Mouse (Mus musculus) thymus, postnatal 25 days (tissue): ENCODE measurements around the gene Cab39.
A peak's percentile ranks its signal among the peaks of the same experiment; 100 is the strongest.

Experiments
- DNase-seq: peaks from one replicate; pipeline ENCODE4 v3.0.0; 2022

The Cab39 gene

GRCm38 (mm10) chr1:85850851-85851250 is 57.6 kb downstream of the Cab39 start:
- no peak for DNase-seq

GRCm38 (mm10) chr1:85852996-85853689 is 59.9 kb downstream of the Cab39 start:
- peak; percentile 68 for DNase-seq

GRCm38 (mm10) chr1:85853865-85854264 is 60.6 kb downstream of the Cab39 start:
- DNase-seq: no peak

GRCm38 (mm10) chr1:85854475-85854874 is 61.2 kb downstream of the Cab39 start:
- DNase-seq: no peak

- DNase-seq: no peak
These were observed 63.0 kb downstream of the Cab39 start for GRCm38 (mm10) chr1:85856266-85856665.

- no peak for DNase-seq
These were observed 64.1 kb downstream of the Cab39 start for GRCm38 (mm10) chr1:85857261-85857754.

- DNase-seq: no peak
These were observed 71.1 kb downstream of the Cab39 start for GRCm38 (mm10) chr1:85864383-85864782.

GRCm38 (mm10) chr1:85870001-85870400 is 76.8 kb downstream of the Cab39 start:
- DNase-seq: no peak

GRCm38 (mm10) chr1:85870546-85870945 is 77.3 kb downstream of the Cab39 start:
- DNase-seq: no peak

GRCm38 (mm10) chr1:85882003-85882402 is 88.8 kb downstream of the Cab39 start:
- DNase-seq: no peak

- no peak for DNase-seq
These were observed 94.0 kb downstream of the Cab39 start for GRCm38 (mm10) chr1:85887221-85887620.

GRCm38 (mm10) chr1:85894231-85894747 is 101.0 kb downstream of the Cab39 start, which contains the start of gene Itm2c:
Gene Itm2c (plus strand): TSS chr1:85894281.
- peak; percentile 87 for DNase-seq

GRCm38 (mm10) chr1:85894748-85895360 is 101.6 kb downstream of the Cab39 start:
- peak; percentile 52 for DNase-seq

- DNase-seq: peak; percentile 60
These were observed 102.2 kb downstream of the Cab39 start for GRCm38 (mm10) chr1:85895391-85895837.

- DNase-seq: no peak
These were observed 102.9 kb downstream of the Cab39 start for GRCm38 (mm10) chr1:85896110-85896509.

GRCm38 (mm10) chr1:85896781-85897700 is 103.8 kb downstream of the Cab39 start:
- DNase-seq: peak; percentile 13

GRCm38 (mm10) chr1:85897901-85898760 is 104.9 kb downstream of the Cab39 start:
- DNase-seq: no peak

GRCm38 (mm10) chr1:85898761-85899387 is 105.6 kb downstream of the Cab39 start:
- DNase-seq: no peak

- DNase-seq: no peak
These were observed 106.1 kb downstream of the Cab39 start for GRCm38 (mm10) chr1:85899388-85899761.

GRCm38 (mm10) chr1:85900521-85901333 is 107.5 kb downstream of the Cab39 start:
- no peak for DNase-seq
